Mouse (Mus musculus) stomach, postnatal 0 days (tissue): Measurements from ENCODE around the gene Mmp14.

ENCODE experiments used
- CTCF ChIP-seq: IDR thresholded peaks from 2 replicates; pipeline ENCODE4 v1.5.1; 2016; ENCODE audit warnings: antibody characterized with exemption, low read depth, mild to moderate bottlenecking, moderate library complexity
- EP300 ChIP-seq: optimal IDR thresholded peaks from 2 replicates; pipeline ENCODE3; 2016; ENCODE audit warnings: antibody characterized with exemption

DNA sequence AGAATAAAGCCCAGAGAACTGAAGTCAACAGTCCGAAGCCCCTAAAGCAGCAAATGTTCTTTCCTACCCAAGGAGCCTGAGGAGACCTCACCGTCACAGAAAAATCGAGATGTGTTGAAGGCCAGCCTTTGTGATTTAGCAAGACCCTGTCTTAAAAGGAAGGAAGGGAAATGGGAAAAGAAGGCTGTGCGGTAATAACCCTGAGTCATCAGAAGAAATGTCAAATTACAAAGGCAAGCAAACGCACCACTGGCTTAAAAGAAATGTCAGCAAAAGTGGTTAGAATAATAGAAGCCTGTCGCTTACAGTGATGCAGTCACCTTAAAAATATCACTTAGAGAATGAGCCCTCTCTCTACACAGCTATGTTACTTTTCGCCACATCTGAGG lies 32.9 kb upstream of the Mmp14 start:
- TF ChIP-seq CTCF: no peak
- TF ChIP-seq EP300: no peak
